Mouse (Mus musculus) heart, embryonic 15.5 days (tissue): ENCODE measurements at regions not wholly inside any gene's neighbourhood (a gene's known extent, or its start where the extent isn't known, plus 50 kb on each side); places are given as distances from the start of the nearest gene placed in this dataset.

ENCODE experiments used
- ATAC-seq: fragments of 200-750 bp; cut with Nextera tagmentation; replicated peaks from 2 replicates; pipeline ENCODE4 v1.8.0; 2017; ENCODE audit warnings: low read depth, moderate TSS enrichment; ENCODE audit not compliant: insufficient number of reproducible peaks, insufficient read depth, low FRiP score
- H3K27ac ChIP-seq: fragments of 300-500 bp; sonication (generic); 2 replicates; pipeline ENCODE4 v1.5.1; 2015; ENCODE audit warnings: mild to moderate bottlenecking, inconsistent platforms
- H3K27me3 ChIP-seq: fragments of 300-500 bp; sonication (generic); 2 replicates; pipeline ENCODE4 v1.6.1; 2015; ENCODE audit warnings: inconsistent platforms
- H3K36me3 ChIP-seq: fragments of 300-500 bp; sonication (generic); 2 replicates; pipeline ENCODE4 v1.6.1; 2015; ENCODE audit warnings: mild to moderate bottlenecking, inconsistent platforms
- H3K4me1 ChIP-seq: fragments of 300-500 bp; sonication (generic); replicated peaks from 2 replicates; pipeline ENCODE4 v1.6.1; 2015; ENCODE audit warnings: inconsistent platforms
- H3K4me2 ChIP-seq: fragments of 300-500 bp; sonication (generic); 2 replicates; pipeline ENCODE4 v1.6.1; 2015; ENCODE audit warnings: inconsistent platforms, mild to moderate bottlenecking, moderate library complexity
- H3K4me3 ChIP-seq: fragments of 300-500 bp; sonication (generic); 2 replicates; pipeline ENCODE4 v1.5.1; 2015; ENCODE audit warnings: mild to moderate bottlenecking, inconsistent platforms
- H3K9ac ChIP-seq: fragments of 300-500 bp; sonication (generic); 2 replicates; pipeline ENCODE4 v1.6.1; 2015; ENCODE audit warnings: mild to moderate bottlenecking, inconsistent platforms
- H3K9me3 ChIP-seq: fragments of 300-500 bp; sonication (generic); replicated peaks from 2 replicates; pipeline ENCODE4 v1.6.1; 2016; ENCODE audit warnings: inconsistent platforms
- WGBS: fragments of 180-500 bp; shearing (Covaris S2); methylation state at CpG from one replicate; pipeline ENCODE4 v1.1.7; 2015; ENCODE audit warnings: mixed read lengths; 5-methylcytosine and 5-hydroxymethylcytosine counted together

DNA sequence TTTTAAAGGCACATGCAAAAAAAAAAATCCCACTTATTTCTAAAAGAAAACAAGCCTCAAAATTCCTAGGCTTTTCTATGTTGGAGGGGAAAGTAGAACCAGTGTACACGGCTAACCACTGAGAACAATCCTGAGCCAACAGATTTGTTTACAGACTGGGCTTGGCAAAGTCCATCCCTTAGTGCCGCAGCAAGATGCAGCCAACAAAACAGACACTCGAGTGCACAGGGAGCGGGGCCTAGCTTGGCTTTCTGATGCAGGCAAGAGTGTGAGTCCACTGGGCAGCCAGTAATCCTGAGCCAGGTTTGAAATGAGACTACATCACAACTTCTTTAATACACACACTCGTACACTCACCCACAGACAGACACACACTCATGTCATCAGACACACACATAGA lies 133.9 kb upstream of the Klf14 start:
- Histone ChIP-seq H3K27ac (no peak overlapping the region), H3K27me3 (no peaks in the 10 kb centered on the region), H3K4me1 (peaks cover 26% of the 10 kb centered on the region), H3K36me3 (no peaks in the 10 kb centered on the region), H3K9ac (no peak overlapping the region), H3K9me3 (no peaks in the 10 kb centered on the region), H3K4me2 (no peak overlapping the region), H3K4me3 (no peak overlapping the region)
- no peak for ATAC-seq
- WGBS: 76% methylated on average over 5 of the region's 5 CpGs

DNA sequence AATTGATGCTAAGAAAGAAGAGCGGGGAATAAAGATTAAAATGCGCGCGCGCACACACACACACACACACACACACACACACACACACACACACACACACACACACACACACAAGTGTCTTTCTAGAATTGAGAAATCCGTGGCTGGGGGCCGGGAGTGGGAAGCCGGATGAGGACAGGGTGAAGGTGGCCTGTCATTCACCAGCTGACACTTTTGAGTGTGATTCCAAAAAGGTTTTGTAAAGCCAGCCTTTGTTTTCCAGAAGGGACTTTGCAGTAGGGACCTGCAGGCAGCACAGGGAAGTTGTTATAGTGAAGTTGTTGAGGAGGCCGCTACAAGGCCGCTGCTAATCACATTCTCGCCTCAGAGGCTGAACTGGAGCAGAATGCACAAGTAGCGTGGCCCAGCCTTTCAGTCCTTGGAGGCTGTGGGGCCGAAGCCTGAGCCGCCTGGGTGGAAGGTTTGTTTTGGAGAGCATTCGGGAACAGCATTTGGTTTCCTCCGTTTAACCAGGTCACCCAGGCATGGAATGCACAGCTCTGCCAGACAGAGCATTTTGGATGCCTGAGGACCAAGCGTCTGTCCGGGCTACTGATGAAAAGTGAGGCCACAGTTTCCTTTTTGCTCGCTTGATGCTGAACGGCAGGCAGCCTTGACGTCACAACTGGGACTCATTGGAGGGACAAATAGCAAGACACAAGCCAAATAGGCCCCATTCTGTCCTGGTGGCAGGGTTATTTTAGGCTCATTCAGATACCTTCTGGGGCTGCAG lies 137.3 kb upstream of the Klf14 start:
- Histone ChIP-seq H3K9me3 (no peaks in the 10 kb centered on the region), H3K4me1 (peaks cover 33% of the 10 kb centered on the region), H3K4me3 (no peak overlapping the region), H3K9ac (no peak overlapping the region), H3K4me2 (peak overlapping the region; percentile 29), H3K36me3 (no peaks in the 10 kb centered on the region), H3K27ac (peak overlapping the region; percentile 84), H3K27me3 (no peaks in the 10 kb centered on the region)
- 45% methylated on average over 21 of the region's 21 CpGs for WGBS
- 0 out of 2 replicates have a peak, but pooled peaks have one; percentile 66 for ATAC-seq

DNA sequence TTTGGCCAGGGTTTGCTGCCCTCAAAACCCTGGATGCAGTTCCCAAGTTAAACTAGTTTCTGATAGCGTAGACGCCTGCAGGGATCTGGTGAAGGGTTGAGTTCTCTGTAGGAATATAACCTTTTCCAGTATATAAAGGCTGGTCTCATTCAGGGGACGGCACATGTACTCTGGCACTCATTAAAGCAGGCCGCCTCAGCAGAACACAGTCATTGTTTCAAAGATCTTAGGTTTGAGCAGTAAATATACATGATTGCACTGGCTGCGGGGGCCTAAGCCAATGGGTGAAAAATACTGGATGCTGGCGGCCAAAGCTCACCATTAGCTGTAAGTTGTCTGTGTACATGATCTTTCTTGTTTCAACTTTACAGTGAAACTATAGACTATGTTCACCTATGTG lies 137.9 kb upstream of the Klf14 start:
- WGBS: 78% methylated on average over 6 of the region's 6 CpGs
- peak overlapping the region; percentile 84 for H3K27ac ChIP-seq
- peak overlapping the region; percentile 29 for H3K4me2 ChIP-seq
- H3K4me1 ChIP-seq: peaks cover 33% of the 10 kb centered on the region
- no peak for ATAC-seq
- no peaks in the 10 kb centered on the region for H3K36me3 ChIP-seq
- no peaks in the 10 kb centered on the region for H3K9me3 ChIP-seq
- no peaks in the 10 kb centered on the region for H3K27me3 ChIP-seq
- H3K4me3 ChIP-seq: no peak overlapping the region
- no peak overlapping the region for H3K9ac ChIP-seq

DNA sequence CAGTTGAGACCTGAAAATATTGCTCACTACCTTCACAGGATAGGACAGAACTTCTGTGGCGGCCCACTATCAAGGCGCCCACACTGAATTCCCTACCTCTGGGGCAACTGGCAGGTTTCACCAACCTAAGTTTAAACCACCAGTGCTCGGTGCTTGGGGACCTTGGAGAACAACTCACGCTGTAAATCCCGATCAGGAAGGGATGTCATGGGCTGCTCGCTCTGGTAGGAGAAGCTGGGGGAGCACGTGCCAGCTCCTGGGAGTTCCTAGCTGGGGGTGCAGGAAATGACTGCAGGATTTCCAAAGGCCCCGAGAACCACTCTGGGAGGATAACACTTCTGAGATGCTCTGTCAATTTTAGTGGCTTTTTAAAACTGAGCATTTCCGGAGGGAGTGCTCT lies 138.4 kb upstream of the Klf14 start:
- H3K9ac ChIP-seq: no peak overlapping the region
- no peak for ATAC-seq
- no peaks in the 10 kb centered on the region for H3K27me3 ChIP-seq
- H3K4me3 ChIP-seq: no peak overlapping the region
- WGBS: 69% methylated on average over 9 of the region's 9 CpGs
- peak overlapping the region; percentile 84 for H3K27ac ChIP-seq
- H3K9me3 ChIP-seq: no peaks in the 10 kb centered on the region
- H3K36me3 ChIP-seq: no peaks in the 10 kb centered on the region
- no peak overlapping the region for H3K4me2 ChIP-seq
- H3K4me1 ChIP-seq: peaks cover 33% of the 10 kb centered on the region

DNA sequence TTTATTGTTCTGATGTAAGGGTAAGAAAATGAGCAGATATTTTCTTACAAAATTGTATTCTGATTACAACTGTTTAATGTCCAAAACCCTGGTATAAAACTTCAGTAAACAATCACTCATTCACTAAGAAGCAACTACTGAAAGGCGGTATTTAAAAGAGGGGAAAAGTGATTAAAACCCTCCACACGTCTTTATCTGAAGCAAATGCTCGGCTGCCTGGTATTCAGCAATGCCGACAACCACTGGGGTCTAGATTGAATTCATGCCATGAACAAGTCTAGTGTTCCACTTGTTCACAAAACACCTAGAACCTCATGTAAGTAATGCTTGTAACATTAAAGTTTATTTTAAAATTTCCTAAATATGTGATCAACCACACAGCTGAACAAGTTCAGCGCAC lies 139.2 kb upstream of the Klf14 start:
- no peak overlapping the region for H3K4me2 ChIP-seq
- WGBS: 79% methylated on average over 5 of the region's 5 CpGs
- H3K9me3 ChIP-seq: no peaks in the 10 kb centered on the region
- no peak overlapping the region for H3K4me3 ChIP-seq
- no peak for ATAC-seq
- H3K9ac ChIP-seq: no peak overlapping the region
- H3K36me3 ChIP-seq: no peaks in the 10 kb centered on the region
- H3K27me3 ChIP-seq: no peaks in the 10 kb centered on the region
- H3K27ac ChIP-seq: no peak overlapping the region
- H3K4me1 ChIP-seq: peaks cover 33% of the 10 kb centered on the region

DNA sequence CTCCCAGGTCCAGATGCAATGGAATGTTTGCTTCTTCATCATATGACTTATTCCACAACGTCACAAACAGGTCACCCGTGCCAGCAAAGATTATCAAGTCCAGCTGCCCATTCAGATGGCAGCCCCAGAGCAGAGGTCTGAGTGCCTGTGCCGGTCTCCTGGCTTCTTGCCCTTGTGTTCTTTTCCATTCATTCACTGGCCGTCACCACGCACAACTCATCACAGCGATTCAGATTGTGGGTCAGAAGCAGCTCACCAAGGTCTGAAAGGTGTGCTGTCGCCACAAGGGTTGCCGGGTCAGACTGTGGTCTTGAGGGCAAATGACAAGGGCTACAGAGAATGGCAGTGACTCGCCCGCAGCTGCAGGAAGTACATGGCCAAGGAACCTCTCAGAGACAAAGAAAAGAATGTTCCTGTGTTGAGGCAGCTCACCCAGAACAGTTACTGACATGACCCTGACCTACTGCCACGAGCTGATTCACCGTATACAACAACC lies 141.3 kb upstream of the Klf14 start:
- H3K27me3 ChIP-seq: no peaks in the 10 kb centered on the region
- H3K9me3 ChIP-seq: no peaks in the 10 kb centered on the region
- H3K4me2 ChIP-seq: peak overlapping the region; percentile 37
- peaks cover 33% of the 10 kb centered on the region for H3K4me1 ChIP-seq
- no peak overlapping the region for H3K4me3 ChIP-seq
- H3K27ac ChIP-seq: peak overlapping the region; percentile 64
- 38% methylated on average over 12 of the region's 12 CpGs for WGBS
- H3K36me3 ChIP-seq: no peaks in the 10 kb centered on the region
- no peak overlapping the region for H3K9ac ChIP-seq
- ATAC-seq: peak; percentile 54; the same call in 1 of the 2 replicates

DNA sequence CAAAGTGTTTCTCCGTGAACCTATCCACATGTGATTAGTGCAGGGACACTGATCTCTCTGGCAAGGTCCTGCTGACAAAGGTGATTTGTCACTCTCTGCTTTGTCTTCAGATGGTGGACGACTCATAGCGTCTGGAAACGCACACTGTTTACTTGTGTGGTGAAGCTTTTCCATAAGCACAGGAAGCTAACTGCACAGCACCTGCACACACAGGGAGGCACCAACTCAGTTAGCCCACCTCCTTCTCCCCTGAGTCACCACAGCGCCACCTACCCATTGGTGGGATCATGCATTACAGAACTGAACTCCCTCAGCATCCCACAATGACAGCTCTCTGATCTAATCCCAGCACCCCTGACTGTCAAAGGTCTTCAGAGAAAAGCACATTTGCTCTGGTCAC lies 141.9 kb upstream of the Klf14 start:
- H3K9me3 ChIP-seq: no peaks in the 10 kb centered on the region
- WGBS: 49% methylated on average over 5 of the region's 5 CpGs
- no peaks in the 10 kb centered on the region for H3K36me3 ChIP-seq
- ATAC-seq: no peak
- no peak overlapping the region for H3K9ac ChIP-seq
- H3K4me2 ChIP-seq: peak overlapping the region; percentile 37; the same call in 1 of the 2 replicates
- H3K4me1 ChIP-seq: peaks cover 33% of the 10 kb centered on the region
- no peak overlapping the region for H3K4me3 ChIP-seq
- no peaks in the 10 kb centered on the region for H3K27me3 ChIP-seq
- H3K27ac ChIP-seq: peak overlapping the region; percentile 64

DNA sequence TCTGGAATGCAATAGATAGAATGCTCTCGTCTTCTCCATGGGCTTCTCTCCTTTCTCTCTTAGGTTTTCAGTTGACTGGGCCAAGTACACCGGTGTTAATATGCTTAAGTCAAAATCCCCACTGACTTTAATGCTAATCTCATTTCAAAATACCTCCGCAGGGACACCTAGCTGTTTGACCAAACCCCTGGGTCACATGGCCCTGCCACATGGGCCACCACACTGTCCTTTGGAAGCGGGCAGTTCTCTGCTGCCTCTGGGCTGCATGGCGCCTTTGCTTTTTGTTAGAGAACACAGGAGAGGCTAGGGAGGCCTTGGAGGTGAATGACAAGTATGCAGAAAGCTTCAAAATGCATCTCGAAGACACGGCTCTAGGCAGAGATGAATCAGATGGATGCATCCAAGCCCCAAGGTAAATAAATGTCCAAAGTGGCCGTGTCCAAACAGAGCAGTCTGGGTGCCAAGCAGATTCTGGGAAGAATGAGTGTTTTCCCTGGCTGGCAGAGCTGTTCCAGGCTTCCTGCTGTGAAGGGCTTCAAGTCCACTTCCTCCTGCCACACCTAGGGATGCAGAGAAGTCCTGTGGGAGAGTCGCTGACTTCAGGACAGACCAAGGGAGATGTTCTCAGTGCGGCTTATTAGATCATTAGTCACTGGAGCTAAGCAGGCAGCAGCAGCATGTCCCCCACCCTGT lies 147.4 kb upstream of the Klf14 start:
- no peak overlapping the region for H3K27ac ChIP-seq
- no peak for ATAC-seq
- H3K36me3 ChIP-seq: no peaks in the 10 kb centered on the region
- H3K9me3 ChIP-seq: no peaks in the 10 kb centered on the region
- no peak overlapping the region for H3K4me3 ChIP-seq
- WGBS: 80% methylated on average over 10 of the region's 10 CpGs
- peaks cover 13% of the 10 kb centered on the region for H3K4me1 ChIP-seq
- no peak overlapping the region for H3K9ac ChIP-seq
- no peaks in the 10 kb centered on the region for H3K27me3 ChIP-seq
- H3K4me2 ChIP-seq: no peak overlapping the region

DNA sequence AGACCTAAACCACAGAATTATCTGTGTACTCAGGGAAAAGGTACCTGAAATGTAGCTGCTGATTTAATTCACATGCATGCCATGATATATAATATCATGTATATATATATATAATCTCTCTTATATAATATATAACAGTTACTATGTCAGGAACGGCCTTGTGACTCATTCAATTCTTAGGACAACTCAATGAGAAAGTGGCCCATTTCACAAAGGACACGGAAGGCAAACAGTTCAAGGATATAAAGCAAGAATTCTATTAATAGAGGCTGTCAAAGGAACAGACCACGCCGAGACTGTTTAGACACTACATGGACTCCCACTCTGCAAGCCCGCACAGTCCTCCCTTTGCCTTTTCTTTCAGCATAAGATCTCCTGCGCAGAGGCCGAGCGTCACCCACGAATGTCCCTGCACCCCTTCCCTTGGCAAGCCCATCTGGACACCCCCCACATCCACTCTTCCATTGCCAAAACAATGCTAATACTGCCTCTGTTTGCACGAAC lies 148.0 kb upstream of the Klf14 start:
- Histone ChIP-seq H3K36me3 (no peaks in the 10 kb centered on the region), H3K27me3 (no peaks in the 10 kb centered on the region), H3K4me3 (no peak overlapping the region), H3K4me1 (peaks cover 13% of the 10 kb centered on the region), H3K9ac (no peak overlapping the region), H3K9me3 (no peaks in the 10 kb centered on the region), H3K4me2 (no peak overlapping the region), H3K27ac (peak overlapping the region; percentile 41; the same call in 1 of the 2 replicates)
- ATAC-seq: no peak
- WGBS: 69% methylated on average over 10 of the region's 10 CpGs

DNA sequence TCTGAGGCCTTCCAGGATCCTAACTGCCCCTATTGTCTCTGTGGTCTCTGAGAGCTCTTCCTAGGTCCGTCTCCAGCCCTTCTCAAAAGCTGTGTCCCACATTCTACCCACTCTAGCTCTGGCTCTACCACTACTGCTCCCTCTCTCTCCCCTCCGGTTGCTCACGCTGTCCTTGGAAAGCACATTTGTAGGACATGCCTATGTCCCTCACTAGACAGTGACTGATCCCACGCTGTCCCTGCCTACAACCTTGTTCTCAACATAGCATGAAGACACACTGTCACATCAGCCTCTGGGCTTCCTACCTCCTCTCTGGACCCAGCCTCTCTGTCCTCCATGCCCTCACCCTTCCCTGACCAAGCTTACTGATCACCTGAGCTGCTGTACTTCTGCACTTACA lies 148.5 kb upstream of the Klf14 start:
- no peak for ATAC-seq
- Histone ChIP-seq H3K27ac (peak overlapping the region; percentile 41; the same call in 1 of the 2 replicates), H3K9ac (no peak overlapping the region), H3K4me1 (peaks cover 15% of the 10 kb centered on the region), H3K27me3 (no peaks in the 10 kb centered on the region), H3K9me3 (no peaks in the 10 kb centered on the region), H3K4me3 (no peak overlapping the region), H3K36me3 (no peaks in the 10 kb centered on the region), H3K4me2 (no peak overlapping the region)
- WGBS: 72% methylated on average over 4 of the region's 4 CpGs

DNA sequence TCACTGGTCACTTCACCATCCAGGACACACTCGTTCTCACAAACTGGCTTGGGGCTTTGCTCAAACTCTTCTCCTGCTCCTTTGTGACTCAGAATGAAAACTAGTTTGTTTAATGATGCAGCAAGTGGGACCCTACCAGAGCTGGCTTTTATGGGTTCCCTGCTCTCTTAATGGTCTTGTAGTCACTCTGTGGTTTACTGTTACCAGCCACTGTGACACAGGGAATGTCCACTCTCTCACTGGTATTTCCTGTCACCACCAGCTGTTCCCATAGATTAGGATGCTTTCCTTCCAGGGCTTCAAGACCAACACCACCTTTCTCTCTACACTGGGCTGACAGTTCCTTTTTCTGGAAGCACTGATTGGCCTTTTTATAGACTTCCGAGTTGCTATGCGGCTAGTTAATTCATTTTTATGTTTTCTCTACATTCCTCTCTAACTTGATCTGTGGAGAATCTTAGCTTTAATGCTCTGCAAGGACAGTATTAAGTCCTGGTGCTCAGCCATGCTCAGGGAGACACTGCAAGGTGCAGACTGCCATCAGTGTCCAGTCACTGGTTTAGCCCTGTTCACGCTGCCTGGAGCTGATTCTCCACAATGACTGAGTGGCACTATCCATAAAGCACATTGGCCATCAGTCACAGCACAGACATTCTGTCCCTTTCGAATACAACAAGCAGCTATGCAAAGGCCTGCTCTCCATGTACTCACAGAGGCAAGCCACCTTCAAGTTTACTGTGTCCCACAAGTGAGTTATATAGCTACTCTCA lies 149.2 kb upstream of the Klf14 start:
- H3K9ac ChIP-seq: no peak overlapping the region
- H3K4me1 ChIP-seq: peaks cover 20% of the 10 kb centered on the region
- WGBS: 61% methylated on average over 5 of the region's 5 CpGs
- no peaks in the 10 kb centered on the region for H3K9me3 ChIP-seq
- H3K4me3 ChIP-seq: no peak overlapping the region
- no peaks in the 10 kb centered on the region for H3K36me3 ChIP-seq
- no peak overlapping the region for H3K4me2 ChIP-seq
- no peaks in the 10 kb centered on the region for H3K27me3 ChIP-seq
- no peak for ATAC-seq
- H3K27ac ChIP-seq: no peak overlapping the region
